Mouse (Mus musculus): ENCODE results near the gene Apom. TPM values are rescaled to one million over a fixed set of nuclear protein-coding genes. Genes with fewer than 3 reads are reported as not detected.
A peak's percentile ranks its signal among the peaks of the same experiment; 100 is the strongest.
"Not testable (repeated sequence)": the region's sequence is repeated elsewhere in the genome, so short reads cannot be mapped to it uniquely, and the experiment has no call there.

Gene Apom
- total RNA-seq, 2 experiments from 2014 or later, result not detected

- DNase-seq (ENCODE audit: low spot score in 2 of 2), result no peak
Observed at GRCm38 (mm10) chr17:35131038-35131437, 812 bp downstream of the Apom start.

DNA sequence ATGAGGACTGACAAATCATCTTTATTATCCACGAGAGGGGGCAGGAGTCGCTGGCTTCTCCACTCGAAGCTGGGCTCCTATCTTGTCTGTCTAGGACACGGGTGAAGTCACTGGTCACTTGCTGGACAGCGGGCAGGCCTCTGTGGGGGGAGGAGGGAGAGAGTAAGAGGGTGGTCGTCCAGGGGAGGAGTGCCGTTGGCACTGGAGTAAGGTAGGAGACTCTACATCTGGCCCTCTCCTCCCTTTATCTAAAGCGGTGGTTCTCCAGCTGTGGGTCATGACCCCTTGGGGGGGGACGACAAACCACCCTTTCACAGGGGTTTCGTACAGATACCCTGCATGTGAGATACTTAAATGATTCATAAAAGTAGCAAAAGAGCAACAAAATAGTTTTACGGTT lies 2.9 kb downstream of the Apom start:
- no peak for DNase-seq (ENCODE audit: low spot score in 2 of 2)

DNA sequence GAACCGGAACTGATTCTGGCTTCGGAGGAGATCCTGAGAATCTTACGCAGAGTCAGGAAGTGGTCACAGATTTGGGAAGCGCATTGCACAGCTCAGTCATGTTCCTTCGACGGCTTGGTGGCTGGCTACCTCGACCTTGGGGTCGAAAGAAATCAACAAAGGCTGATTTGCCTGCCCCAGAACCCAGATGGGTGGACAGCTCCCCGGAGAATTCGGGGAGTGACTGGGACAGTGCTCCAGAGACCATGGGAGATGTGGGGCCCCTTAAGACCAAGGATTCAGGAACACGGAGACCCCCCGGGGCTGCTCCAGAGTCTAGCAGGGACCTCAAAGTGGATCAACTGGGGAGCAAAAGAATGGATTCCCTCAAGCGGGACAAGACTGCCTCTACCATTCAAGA lies 4.8 kb downstream of the Apom start:
- DNase-seq (ENCODE audit: low spot score in 2 of 2), result no peak

- DNase-seq (ENCODE audit: low spot score in 2 of 2), result peak; percentile 68 to 70
Observed at GRCm38 (mm10) chr17:35126206-35126611, 5.6 kb downstream of the Apom start, which contains the start of gene D17H6S53E. TSS of gene D17H6S53E (plus strand) at chr17:35126373.

- no peak for DNase-seq (ENCODE audit: low spot score in 2 of 2)
Observed at GRCm38 (mm10) chr17:35125578-35125977, 6.3 kb downstream of the Apom start.

DNA sequence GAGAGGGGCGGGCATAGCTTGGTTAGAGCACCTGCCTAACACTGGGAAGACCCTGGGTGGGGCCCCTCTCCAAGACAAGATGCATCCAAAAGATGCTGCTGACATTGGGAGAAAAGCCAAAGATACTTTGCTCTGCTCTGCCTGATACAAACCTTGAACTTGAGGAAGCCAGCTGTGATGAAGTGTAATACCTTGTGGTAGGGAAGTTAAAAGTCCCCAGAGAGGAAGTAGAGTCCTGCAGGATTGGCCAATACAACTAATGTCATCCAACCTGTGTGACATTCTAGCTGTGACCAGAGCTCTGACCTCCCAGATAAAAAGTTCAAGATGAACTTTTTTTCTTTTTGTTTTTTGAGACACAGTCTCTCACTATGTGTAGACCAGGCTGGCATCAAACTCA lies 6.8 kb downstream of the Apom start:
- no peak for DNase-seq (ENCODE audit: low spot score in 2 of 2)

GRCm38 (mm10) chr17:35124261-35124896 lies 7.5 kb downstream of the Apom start:
- DNase-seq (ENCODE audit: low spot score in 2 of 2), result not testable (repeated sequence)

- DNase-seq (ENCODE audit: low spot score in 2 of 2), result not testable (repeated sequence)
Observed at GRCm38 (mm10) chr17:35123287-35123686, 8.6 kb downstream of the Apom start.

GRCm38 (mm10) chr17:35121871-35122303 lies 10.0 kb downstream of the Apom start, which contains the start of gene Csnk2b:
TSS of gene Csnk2b (minus strand) at chr17:35122053.
- peak in 1 of 2 experiments; percentile 81 for DNase-seq (ENCODE audit: low spot score in 2 of 2)

DNA sequence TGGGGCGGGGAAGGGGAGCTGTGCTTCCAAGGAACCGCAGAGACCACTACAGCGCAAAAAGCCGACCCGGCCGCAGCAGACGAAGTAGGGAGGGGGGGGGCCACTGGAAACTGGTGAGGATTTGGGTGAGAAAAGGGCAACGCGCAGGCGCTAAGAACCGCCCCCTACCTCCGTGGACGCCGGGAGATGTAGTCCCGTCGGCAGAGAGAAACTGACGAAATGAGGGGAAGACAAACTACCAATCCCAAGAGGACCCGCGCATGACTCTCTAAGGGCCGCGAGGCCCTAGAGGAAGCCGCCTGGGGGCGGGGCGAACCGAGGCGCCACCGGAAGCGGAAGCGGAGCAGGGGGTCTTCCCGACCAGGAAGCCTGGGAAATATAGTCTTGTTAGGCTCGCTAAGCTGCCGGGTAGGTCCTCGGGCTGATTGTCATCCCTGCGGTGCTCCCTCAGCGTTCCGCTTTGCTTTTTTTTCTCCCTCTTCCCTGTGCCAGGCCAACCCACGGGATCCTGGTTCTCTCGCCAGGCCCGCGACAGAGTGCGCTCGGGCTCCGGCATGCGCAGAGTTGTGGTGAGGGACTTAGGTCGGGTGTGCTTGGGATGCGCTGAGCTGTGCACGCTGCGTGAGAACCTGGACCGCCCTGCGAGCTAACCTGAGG lies 10.6 kb downstream of the Apom start, which contains the start of gene Gpank1:
Gene Gpank1 (plus strand): TSS at position 313 of the 657 bp plus-strand sequence.
- DNase-seq (ENCODE audit: low spot score in 2 of 2), result peak; percentile 96 to 99

DNA sequence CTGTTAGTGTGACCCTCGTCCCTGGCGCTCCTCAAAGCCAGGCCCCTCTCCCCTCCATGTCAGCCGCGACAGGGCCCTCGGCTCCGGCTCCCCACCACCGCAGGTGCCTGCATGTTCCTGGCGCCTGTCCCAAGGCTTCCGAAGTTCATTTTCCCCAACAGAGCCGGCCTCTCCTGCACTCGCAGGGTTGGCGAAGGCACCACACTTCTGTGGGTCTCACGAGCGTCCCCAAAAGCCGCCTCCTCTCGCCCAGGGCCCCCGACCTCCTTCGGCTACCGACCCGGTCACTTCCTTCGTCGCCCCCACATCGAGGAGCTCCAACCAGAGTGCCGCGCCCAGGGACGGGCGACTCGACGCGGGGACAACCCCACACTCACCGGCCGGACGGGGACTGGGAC lies 11.1 kb downstream of the Apom start:
- peak in 1 of 2 experiments; percentile 17 for DNase-seq (ENCODE audit: low spot score in 2 of 2)

DNA sequence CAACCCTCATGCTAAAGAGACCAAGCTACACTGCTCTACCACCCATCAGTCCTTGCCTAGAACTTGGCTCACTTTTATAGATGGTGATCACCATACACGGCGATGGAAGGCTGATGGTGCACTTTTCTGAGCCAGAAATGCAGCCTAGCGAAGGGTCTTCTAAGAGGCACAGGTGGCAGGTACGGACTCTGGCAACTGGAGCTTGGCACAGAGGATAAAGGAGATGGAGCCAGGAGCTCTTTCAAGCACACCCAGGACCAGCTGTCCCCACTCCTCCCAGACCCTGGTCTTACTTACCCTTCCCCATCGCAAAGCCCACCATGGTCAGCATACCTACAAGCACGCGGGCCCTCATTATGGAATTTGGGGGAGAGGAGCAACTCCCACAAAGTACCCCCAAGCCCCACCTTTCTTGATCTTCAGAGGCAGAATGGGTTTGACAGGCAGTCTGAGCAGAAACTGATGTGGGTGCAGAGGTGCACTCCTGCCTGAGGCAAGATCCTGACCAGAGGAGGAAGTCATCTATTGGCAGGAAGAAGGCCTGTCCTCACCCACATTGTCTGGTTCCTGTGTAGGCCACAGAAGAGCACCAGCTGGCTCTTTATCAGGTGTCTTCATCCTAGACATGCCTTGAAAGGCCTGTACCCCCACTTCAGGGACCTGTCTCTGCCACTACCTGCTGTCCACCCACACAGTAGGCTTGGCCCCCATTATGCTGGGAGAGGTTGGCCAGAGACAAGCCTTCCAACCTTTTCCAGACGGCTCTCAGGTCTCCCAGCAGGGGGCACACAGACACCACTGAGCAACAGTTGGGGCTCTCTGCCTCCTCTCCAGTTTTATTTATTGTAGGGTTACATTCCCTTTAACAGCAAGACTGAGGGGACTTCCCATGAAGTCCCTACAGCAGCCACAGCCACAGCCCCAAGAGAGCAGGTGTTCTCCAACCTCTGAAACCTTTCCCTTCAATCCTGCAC lies 16.5 kb downstream of the Apom start, which contains the start of gene Ly6g5b:
Gene Ly6g5b (minus strand): TSS at position 383 of the 974 bp plus-strand sequence.
- DNase-seq (ENCODE audit: low spot score in 2 of 2), result no peak

DNA sequence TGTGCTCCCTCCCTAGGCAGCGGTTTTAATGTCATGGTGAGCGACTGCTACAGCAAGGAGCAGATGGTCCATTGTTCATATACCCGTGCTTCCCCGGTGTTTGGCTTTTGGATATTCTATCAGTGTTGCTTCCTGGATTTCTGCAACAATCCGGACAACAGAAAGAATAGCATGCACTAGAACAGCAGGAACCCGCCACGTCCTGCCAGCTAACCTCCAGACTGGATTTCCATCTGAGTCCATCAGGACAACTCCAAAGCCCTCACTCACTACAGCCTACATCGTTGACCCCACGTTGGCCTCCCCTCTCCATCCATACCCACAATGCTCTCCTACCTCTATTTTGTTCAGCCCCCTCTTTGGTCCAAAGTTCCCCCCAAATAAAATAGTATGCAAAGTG lies 20.1 kb downstream of the Apom start:
- no peak for DNase-seq (ENCODE audit: low spot score in 2 of 2)

DNA sequence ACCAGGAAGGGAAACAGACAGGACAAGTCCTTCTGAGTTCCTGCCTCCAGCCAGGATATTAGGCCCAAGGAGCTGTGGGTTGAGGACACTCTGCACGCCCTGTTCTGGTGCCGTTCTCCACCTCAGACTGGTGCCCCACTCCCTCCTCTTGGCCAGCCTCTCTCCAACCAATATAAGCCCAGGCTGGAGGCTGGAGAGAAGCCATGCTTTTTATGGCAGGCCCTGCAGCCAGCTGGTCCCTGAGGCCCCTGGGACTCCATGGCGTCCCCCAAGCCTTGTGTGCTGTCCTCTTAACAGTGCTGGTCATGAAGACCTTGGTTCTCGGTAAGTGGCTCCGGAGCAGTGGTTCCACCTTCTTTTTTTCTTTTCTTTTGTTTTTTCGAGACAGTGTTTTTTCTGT lies 23.8 kb downstream of the Apom start, which contains the start of gene Ly6g5c:
Gene Ly6g5c (plus strand): TSS at position 183 of the 400 bp plus-strand sequence.
- no peak for DNase-seq (ENCODE audit: low spot score in 2 of 2)

DNA sequence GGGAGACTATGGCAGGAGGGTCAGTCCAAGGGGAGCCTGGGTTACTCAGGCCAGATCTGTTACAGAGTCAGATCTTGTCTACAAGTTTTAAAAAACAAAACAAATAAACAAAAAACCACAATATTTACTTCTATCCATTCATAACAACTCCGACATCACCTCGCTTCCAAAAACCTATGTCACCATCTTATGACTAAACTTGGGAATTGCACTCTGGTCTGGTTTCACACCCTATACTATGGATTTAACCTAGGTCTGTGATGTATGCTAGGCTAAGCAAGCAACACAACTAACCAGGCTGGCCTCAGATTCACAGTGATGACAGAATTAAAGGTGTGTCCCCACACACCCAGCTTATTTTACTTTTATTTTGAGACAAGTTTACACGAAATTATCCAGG lies 25.3 kb downstream of the Apom start:
- no peak for DNase-seq (ENCODE audit: low spot score in 2 of 2)

DNA sequence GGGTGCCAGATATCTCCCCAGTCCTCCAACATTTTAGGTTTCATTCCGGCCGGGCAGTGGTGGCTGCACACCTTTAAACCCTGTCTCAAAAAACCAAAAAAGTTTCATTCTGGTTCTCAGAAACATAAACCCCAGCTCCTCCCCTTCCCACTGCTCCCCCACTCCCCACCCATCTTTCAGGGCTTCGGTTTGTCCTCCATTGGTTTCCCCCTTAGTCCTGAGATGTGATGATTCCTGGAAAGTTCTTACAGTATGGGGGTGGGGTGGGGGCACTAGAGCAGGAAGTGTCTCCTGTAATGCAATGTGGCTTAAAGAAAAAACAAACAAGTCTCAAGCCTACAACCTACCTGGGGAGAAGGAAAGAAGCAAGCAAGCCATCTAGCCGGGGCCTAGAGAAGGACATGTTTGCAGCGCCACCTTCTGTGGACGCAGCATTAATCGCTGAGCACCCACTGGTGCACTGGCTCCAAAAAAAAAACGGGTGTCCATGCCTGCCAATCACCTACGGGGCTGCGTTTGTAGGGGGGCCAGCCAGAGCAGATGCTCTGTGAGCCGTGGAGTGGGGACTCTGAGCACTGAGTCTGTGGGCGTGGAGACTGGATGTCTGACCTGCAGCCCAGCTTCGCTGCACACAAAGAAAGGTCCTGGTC lies 26.0 kb downstream of the Apom start:
- DNase-seq (ENCODE audit: low spot score in 2 of 2), result no peak

DNA sequence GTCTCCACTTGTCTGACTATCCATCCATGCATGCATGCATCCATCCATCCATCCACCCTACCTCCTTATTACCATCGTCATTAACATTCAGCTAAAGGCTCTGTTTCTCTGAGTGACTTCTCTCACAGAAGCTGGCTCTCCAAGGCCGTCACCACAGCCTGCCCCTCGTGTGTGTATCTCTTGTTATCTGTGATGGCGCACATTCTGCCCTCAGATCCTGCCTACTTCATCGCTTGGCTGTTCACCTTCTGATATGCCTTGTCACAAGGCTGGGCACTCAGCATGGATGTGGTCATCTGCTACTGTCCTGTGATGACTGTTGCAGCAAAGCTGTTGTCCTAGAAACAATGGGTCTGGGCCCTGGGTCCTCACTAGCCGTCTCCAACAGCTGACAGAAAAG lies 27.1 kb downstream of the Apom start:
- no peak for DNase-seq (ENCODE audit: low spot score in 2 of 2)

GRCm38 (mm10) chr17:35104079-35104478 lies 27.8 kb downstream of the Apom start:
- DNase-seq (ENCODE audit: low spot score in 2 of 2), result no peak

DNA sequence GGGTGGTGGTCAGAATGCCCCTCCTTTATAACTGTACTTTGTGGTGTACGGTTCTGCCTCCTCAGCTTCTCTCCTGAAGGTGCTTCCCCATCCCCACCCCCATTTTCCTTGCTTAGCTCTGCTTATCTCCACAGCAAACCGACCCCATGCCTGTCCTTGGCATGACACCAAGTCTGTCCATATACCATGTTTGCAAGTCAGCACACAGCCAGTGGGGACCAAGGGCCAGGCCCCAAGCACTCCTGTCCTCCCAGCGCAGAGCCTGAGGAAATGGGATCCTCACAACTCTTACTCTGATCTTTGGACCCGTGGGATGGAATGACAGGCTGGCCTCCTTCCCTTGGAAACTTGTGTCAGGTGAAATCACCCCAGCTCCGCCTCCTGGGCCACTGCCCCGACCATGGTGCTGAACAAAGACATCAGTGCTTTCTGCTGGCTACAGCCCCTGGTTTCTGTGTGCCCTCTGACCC lies 28.6 kb downstream of the Apom start:
- DNase-seq (ENCODE audit: low spot score in 2 of 2), result no peak

GRCm38 (mm10) chr17:35102299-35102698 lies 29.6 kb downstream of the Apom start:
- DNase-seq (ENCODE audit: low spot score in 2 of 2), result no peak

DNA sequence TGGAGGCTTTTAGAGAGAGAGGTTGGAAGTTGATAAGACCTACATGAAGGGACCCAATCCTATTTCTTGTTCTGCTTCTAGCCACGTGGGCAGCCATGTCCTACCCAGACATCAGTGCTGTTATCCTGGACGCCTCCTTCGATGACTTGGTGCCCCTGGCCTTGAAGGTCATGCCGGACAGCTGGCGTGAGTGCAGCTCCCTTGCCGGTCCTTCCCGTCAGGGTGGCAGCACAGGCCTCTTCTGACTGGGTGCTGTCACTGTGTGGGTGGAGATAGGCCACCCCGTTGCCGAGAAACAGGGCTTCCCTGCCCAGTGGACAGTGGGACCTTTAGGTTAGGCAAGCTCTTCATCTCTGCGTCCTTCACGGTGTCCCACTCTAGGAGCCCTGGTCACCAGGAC lies 30.7 kb downstream of the Apom start:
- no peak for DNase-seq (ENCODE audit: low spot score in 2 of 2)
